Mouse (Mus musculus): ENCODE data around the gene Ccer2.

GRCm38 (mm10) chr7:28765211-28765610 is 9.2 kb downstream of the Ccer2 start:
- TF ChIP-seq POLR2A (IDR thresholded peaks at IDR 0.05; ENCODE audit: extremely low read depth, insufficient read depth, low read length) (no peak), CTCF (IDR thresholded peaks at IDR 0.05; ENCODE audit: extremely low read depth, insufficient read depth, low read length) (no peak)

Measured in cortical plate, adult 2 months (tissue).